Comparison of ENCODE assay signal across 24 mouse cellular contexts in the genomic region with DNA sequence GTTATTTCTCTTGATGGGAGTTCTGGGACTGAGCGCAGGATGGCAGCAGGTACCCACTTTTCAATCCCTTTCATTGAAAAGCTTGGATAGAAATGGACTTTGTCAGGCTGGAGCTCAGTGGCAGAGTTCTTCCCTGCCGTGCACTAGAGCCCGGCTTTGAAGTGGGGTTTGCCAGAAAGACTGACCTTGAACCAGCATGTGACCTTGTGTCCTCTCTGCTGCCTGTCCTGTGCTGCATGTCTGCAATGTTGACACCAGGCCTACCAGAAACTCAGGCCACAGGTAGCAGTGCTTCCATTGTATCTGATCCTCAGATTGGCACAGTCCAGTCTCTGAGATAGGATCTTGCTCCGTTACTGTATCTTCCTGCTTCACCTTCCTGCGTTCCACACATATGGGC. TPM values are rescaled to one million over a fixed set of nuclear protein-coding genes. Genes with fewer than 3 reads are reported as not detected.
DNase-seq lines count a peak whose midpoint lies in the region; ATAC-seq and TF ChIP-seq lines count a peak whose summit lies in the region.
"Had no signal": no experiment of that assay in that cellular context is flagged by ENCODE, and none has a peak within 500 bp of the region (broad histone marks: within the 10 kb centered on the region; RNA-seq: fewer than 3 reads in every experiment).

No protein-coding gene starts in this region.

- TF ChIP-seq POLR2A in cerebellum, adult 2 months (IDR thresholded peaks at IDR 0.05; ENCODE audit: borderline replicate concordance, insufficient read depth, low read length), result no peak

- no peak overlapping the region for H3K4me2 ChIP-seq in liver, embryonic 12.5 days
- H3K4me2 ChIP-seq in liver, embryonic 16.5 days (ENCODE audit: low read depth, low read length), result no peak overlapping the region
- no peak overlapping the region for H3K4me2 ChIP-seq in neural tube, embryonic 15.5 days
- H3K4me2 ChIP-seq: embryonic facial prominence, embryonic 15.5 days; hindbrain, embryonic 12.5 days had no signal

- H3K9me3 ChIP-seq in liver, embryonic 12.5 days (replicated peaks), result no peaks in the 10 kb centered on the region
- no peaks in the 10 kb centered on the region for H3K9me3 ChIP-seq in liver, embryonic 16.5 days (replicated peaks; ENCODE audit: control insufficient read depth, low read length)
- no peaks in the 10 kb centered on the region for H3K9me3 ChIP-seq in neural tube, embryonic 15.5 days (replicated peaks)
- H3K9me3 ChIP-seq: embryonic facial prominence, embryonic 15.5 days; forebrain, embryonic 10.5 days; heart, embryonic 10.5 days; hindbrain, embryonic 12.5 days had no signal

- peak; percentile 9; the same call in 1 of the 2 replicates for ATAC-seq in liver, embryonic 12.5 days
- ATAC-seq in liver, embryonic 16.5 days (ENCODE audit: low read depth), result peak; percentile 73
- no peak for ATAC-seq in neural tube, embryonic 15.5 days (ENCODE audit: low FRiP score)
- ATAC-seq: forebrain, embryonic 14.5 days; hindbrain, embryonic 16.5 days had no signal

- H3K36me3 ChIP-seq in liver, embryonic 12.5 days, result peaks cover 99% of the 10 kb centered on the region
- peaks cover 71% of the 10 kb centered on the region for H3K36me3 ChIP-seq in liver, embryonic 16.5 days (ENCODE audit: control insufficient read depth, insufficient read depth)
- H3K36me3 ChIP-seq in neural tube, embryonic 15.5 days, result no peaks in the 10 kb centered on the region

- WGBS in cerebellum, adult 2 months, result 63% methylated on average over 5 of the region's 5 CpGs
- 87% methylated on average over 5 of the region's 5 CpGs for WGBS in liver, embryonic 12.5 days (ENCODE audit: insufficient replicate concordance)
- 78% methylated on average over 5 of the region's 5 CpGs for WGBS in liver, embryonic 16.5 days (ENCODE audit: insufficient replicate concordance)
- 97% methylated on average over 5 of the region's 5 CpGs for WGBS in neural tube, embryonic 15.5 days

- no peak overlapping the region for H3K27ac ChIP-seq in cerebellum, adult 2 months (ENCODE audit: insufficient read depth, low read length)
- no peak overlapping the region for H3K27ac ChIP-seq in liver, embryonic 12.5 days
- no peak overlapping the region for H3K27ac ChIP-seq in liver, embryonic 16.5 days (ENCODE audit: low read length)
- no peak overlapping the region for H3K27ac ChIP-seq in neural tube, embryonic 15.5 days (replicated peaks)
- H3K27ac ChIP-seq: embryonic facial prominence, embryonic 15.5 days; forebrain, embryonic 10.5 days; heart, embryonic 10.5 days; hindbrain, embryonic 12.5 days had no signal

- H3K4me1 ChIP-seq in cerebellum, adult 2 months (ENCODE audit: control insufficient read depth, insufficient read depth, low read length), result no peaks in the 10 kb centered on the region
- H3K4me1 ChIP-seq in liver, embryonic 12.5 days, result peaks cover 8% of the 10 kb centered on the region
- H3K4me1 ChIP-seq in liver, embryonic 16.5 days (ENCODE audit: control insufficient read depth, low read depth, low read length), result peaks cover 2% of the 10 kb centered on the region
- peaks cover 3% of the 10 kb centered on the region; the same call in 1 of the 2 replicates for H3K4me1 ChIP-seq in neural tube, embryonic 15.5 days

- DNase-seq in cerebellum, adult 2 months, result no peak
- DNase-seq in cerebellum, adult 11 months, result no peak
- peak; percentile 20 for DNase-seq in liver
- DNase-seq in testis, postnatal 14 days (ENCODE audit: low spot score), result no peak
- DNase-seq: adrenal gland, postnatal 14 days; cerebellum, adult 8-10 months; embryo, embryonic 11 days; gastrocnemius, postnatal 36 days; heart, adult 11 months; heart, postnatal 10 days; heart, postnatal 4 days had no signal

- no peak overlapping the region for H3K9ac ChIP-seq in liver, embryonic 12.5 days
- H3K9ac ChIP-seq in liver, embryonic 16.5 days (ENCODE audit: low read depth, low read length), result no peak overlapping the region
- no peak overlapping the region for H3K9ac ChIP-seq in neural tube, embryonic 15.5 days (replicated peaks)
- H3K9ac ChIP-seq: embryonic facial prominence, embryonic 15.5 days; hindbrain, embryonic 12.5 days had no signal

- no peaks in the 10 kb centered on the region for H3K27me3 ChIP-seq in cerebellum, adult 2 months (ENCODE audit: control insufficient read depth, insufficient read depth, low read length)
- H3K27me3 ChIP-seq in liver, embryonic 12.5 days (replicated peaks), result no peaks in the 10 kb centered on the region
- no peaks in the 10 kb centered on the region for H3K27me3 ChIP-seq in liver, embryonic 16.5 days (ENCODE audit: control insufficient read depth, insufficient read depth, low read depth, low read length)
- no peaks in the 10 kb centered on the region for H3K27me3 ChIP-seq in neural tube, embryonic 15.5 days (replicated peaks)
- H3K27me3 ChIP-seq: embryonic facial prominence, embryonic 15.5 days; hindbrain, embryonic 12.5 days had no signal

- no peak overlapping the region for H3K4me3 ChIP-seq in cerebellum, adult 2 months (replicated peaks; ENCODE audit: insufficient read depth, low read depth, low read length)
- no peak overlapping the region for H3K4me3 ChIP-seq in liver, embryonic 12.5 days
- no peak overlapping the region for H3K4me3 ChIP-seq in liver, embryonic 16.5 days (ENCODE audit: low read depth, low read length)
- no peak overlapping the region for H3K4me3 ChIP-seq in neural tube, embryonic 15.5 days (replicated peaks)
- H3K4me3 ChIP-seq: embryonic facial prominence, embryonic 15.5 days; erythroblast, embryonic 14.5 days; forebrain, embryonic 10.5 days; heart, embryonic 10.5 days; hindbrain, embryonic 12.5 days had no signal

- peak; percentile 10; the same call in 1 of the 2 replicates for TF ChIP-seq CTCF in cerebellum, adult 2 months (IDR thresholded peaks at IDR 0.05; ENCODE audit: borderline replicate concordance, insufficient read depth, low read depth, low read length)

RNA-seq across cellular contexts. Expression of a gene that starts 5.2 kb away (rescaled TPM):
- 5.4 and 8.0 TPM in 2 replicates for polyA plus RNA-seq in cerebellum, adult 2 months (2012; rRNA removed)
- not detected in 2 replicates for polyA plus RNA-seq in liver, embryonic 12.5 days (2016; fragmentation: Nextera tagmentation; extraction: Ambion mirVana)
- not detected in 2 replicates for polyA plus RNA-seq in liver, embryonic 16.5 days (2015; fragmentation: Nextera tagmentation; extraction: Ambion mirVana)
- polyA plus RNA-seq in neural tube, embryonic 15.5 days (2015; fragmentation: Nextera tagmentation; extraction: Ambion mirVana), result 0.33 and 0.54 TPM in 2 replicates

RNA-seq across cellular contexts. Expression of a gene that starts 5.3 kb away (rescaled TPM):
- not detected in 2 replicates for polyA plus RNA-seq in cerebellum, adult 2 months (2012; rRNA removed)
- polyA plus RNA-seq in liver, embryonic 12.5 days (2016; fragmentation: Nextera tagmentation; extraction: Ambion mirVana), result not detected in 2 replicates
- not detected in 2 replicates for polyA plus RNA-seq in liver, embryonic 16.5 days (2015; fragmentation: Nextera tagmentation; extraction: Ambion mirVana)
- not detected in 2 replicates for polyA plus RNA-seq in neural tube, embryonic 15.5 days (2015; fragmentation: Nextera tagmentation; extraction: Ambion mirVana)
- polyA plus RNA-seq: C2C12; embryonic facial prominence, embryonic 11.5 days; embryonic facial prominence, embryonic 15.5 days; erythroblast, embryonic 14.5 days; forebrain, embryonic 10.5 days; forebrain, embryonic 14.5 days; heart, embryonic 10.5 days; heart, embryonic 14.5 days; hindbrain, embryonic 12.5 days; hindbrain, embryonic 16.5 days had no signal

RNA-seq across cellular contexts. Expression of a gene that starts 7.3 kb away (rescaled TPM):
- 1.2 and 1.5 TPM in 2 replicates for polyA plus RNA-seq in cerebellum, adult 2 months (2012; rRNA removed)
- polyA plus RNA-seq in liver, embryonic 12.5 days (2016; fragmentation: Nextera tagmentation; extraction: Ambion mirVana), result 24.5 and 26.6 TPM in 2 replicates
- 14.4 and 17.3 TPM in 2 replicates for polyA plus RNA-seq in liver, embryonic 16.5 days (2015; fragmentation: Nextera tagmentation; extraction: Ambion mirVana)
- polyA plus RNA-seq in neural tube, embryonic 15.5 days (2015; fragmentation: Nextera tagmentation; extraction: Ambion mirVana), result 5.3 and 11.7 TPM in 2 replicates

RNA-seq across cellular contexts. Expression of a gene that starts 7.3 kb away (rescaled TPM):
- polyA plus RNA-seq in cerebellum, adult 2 months (2012; rRNA removed), result 11.1 and 11.9 TPM in 2 replicates
- 78.6 and 81.0 TPM in 2 replicates for polyA plus RNA-seq in liver, embryonic 12.5 days (2016; fragmentation: Nextera tagmentation; extraction: Ambion mirVana)
- 48.0 and 54.8 TPM in 2 replicates for polyA plus RNA-seq in liver, embryonic 16.5 days (2015; fragmentation: Nextera tagmentation; extraction: Ambion mirVana)
- 72.2 and 85.9 TPM in 2 replicates for polyA plus RNA-seq in neural tube, embryonic 15.5 days (2015; fragmentation: Nextera tagmentation; extraction: Ambion mirVana)

RNA-seq across cellular contexts. Expression of a gene that starts 14.4 kb away (rescaled TPM):
- 44.0 and 44.8 TPM in 2 replicates for polyA plus RNA-seq in cerebellum, adult 2 months (2012; rRNA removed)
- polyA plus RNA-seq in liver, embryonic 12.5 days (2016; fragmentation: Nextera tagmentation; extraction: Ambion mirVana), result 4.7 and 4.8 TPM in 2 replicates
- polyA plus RNA-seq in liver, embryonic 16.5 days (2015; fragmentation: Nextera tagmentation; extraction: Ambion mirVana), result 1.4 and 1.7 TPM in 2 replicates
- 19.1 and 21.8 TPM in 2 replicates for polyA plus RNA-seq in neural tube, embryonic 15.5 days (2015; fragmentation: Nextera tagmentation; extraction: Ambion mirVana)
